8 mouse cellular contexts compared by ENCODE assay signal in the genomic region with DNA sequence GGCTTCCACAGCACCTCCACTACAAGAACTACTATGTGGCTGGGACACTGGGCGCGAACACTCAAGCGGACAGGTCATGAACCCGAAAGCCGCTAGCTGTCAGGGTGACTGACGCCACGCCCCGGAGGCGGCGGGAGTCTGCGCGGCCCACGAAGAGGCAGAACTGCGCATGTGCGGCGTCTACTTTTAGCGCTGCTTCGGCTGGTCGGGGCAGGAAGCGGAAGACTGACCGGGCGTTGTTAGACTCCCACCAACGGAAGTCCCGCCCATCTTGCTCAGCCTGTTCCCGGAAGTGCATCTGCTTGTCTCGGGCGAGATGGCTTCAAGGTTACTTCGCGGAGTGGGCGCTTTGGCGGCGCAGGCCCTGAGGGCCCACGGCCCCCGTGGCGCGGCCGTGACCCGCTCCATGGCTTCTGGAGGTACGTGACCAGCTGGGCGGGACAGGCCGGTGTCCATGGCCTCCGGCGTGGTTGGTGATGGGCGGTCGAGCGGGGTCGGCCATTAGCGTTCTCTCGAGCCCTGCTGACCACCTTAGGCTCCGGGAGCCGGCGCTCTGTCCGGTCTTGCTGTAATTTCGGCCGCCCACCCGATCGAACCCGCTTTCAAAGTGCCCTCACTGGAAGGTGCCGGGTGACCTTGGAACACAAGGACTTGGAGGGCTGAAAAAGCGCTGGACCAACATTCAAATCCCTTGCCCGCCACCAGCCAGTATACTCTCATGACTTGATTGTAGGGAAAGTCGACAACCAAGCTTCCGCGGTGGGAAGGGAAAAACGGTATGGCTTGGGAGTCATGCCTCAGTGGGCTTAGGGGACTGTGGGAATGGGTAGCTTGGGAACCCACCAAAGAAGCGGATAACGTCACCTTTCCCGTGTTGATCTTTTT. TPM values are rescaled to one million over a fixed set of nuclear protein-coding genes. Genes with fewer than 3 reads are reported as not detected.
A peak's percentile ranks its signal among the peaks of the same experiment; 100 is the strongest.
DNase-seq lines count a peak whose midpoint lies in the region; ATAC-seq and TF ChIP-seq lines count a peak whose summit lies in the region.

Gene Cox5b, plus strand, starts transcription at position 179 of the 885 bp plus-strand sequence.

- WGBS in hindbrain, embryonic 10.5 days: 1% methylated on average over 68 of the region's 68 CpGs
- WGBS in lung, postnatal 0 days: 1% methylated on average over 66 of the region's 68 CpGs

- H3K4me1 ChIP-seq in hindbrain, embryonic 10.5 days (replicated peaks): peaks cover 16% of the 10 kb centered on the region
- H3K4me1 ChIP-seq in lung, postnatal 0 days (ENCODE audit: insufficient read depth, low read depth, low read length): peaks cover 4% of the 10 kb centered on the region; the same call in 1 of the 2 replicates

- peaks cover 28% of the 10 kb centered on the region for H3K36me3 ChIP-seq in hindbrain, embryonic 10.5 days
- H3K36me3 ChIP-seq in lung, postnatal 0 days (ENCODE audit: insufficient read depth, low read length): no peaks in the 10 kb centered on the region

- peak; percentile 94 for ATAC-seq in frontal cortex, adult (ENCODE audit: low TSS enrichment)
- ATAC-seq in lung, postnatal 0 days: peak; percentile 99

- no peak for TF ChIP-seq EP300 in lung, postnatal 0 days (IDR thresholded peaks at IDR 0.05)

- peak within 1 kb of the TSS; percentile 77 for H3K4me2 ChIP-seq in lung, postnatal 0 days (replicated peaks; ENCODE audit: low read depth, low read length)

- peak within 1 kb of the TSS; percentile 75 for H3K9ac ChIP-seq in lung, postnatal 0 days (replicated peaks; ENCODE audit: low read depth)

- no peak for TF ChIP-seq CTCF in lung, postnatal 0 days (IDR thresholded peaks at IDR 0.05)

- H3K27me3 ChIP-seq in hindbrain, embryonic 10.5 days (ENCODE audit: insufficient read depth, poor library complexity, severe bottlenecking): no peaks in the 10 kb centered on the region
- H3K27me3 ChIP-seq in lung, postnatal 0 days (replicated peaks; ENCODE audit: insufficient read depth, low read length): no peaks in the 10 kb centered on the region

- H3K9me3 ChIP-seq in hindbrain, embryonic 10.5 days: no peaks in the 10 kb centered on the region
- no peaks in the 10 kb centered on the region for H3K9me3 ChIP-seq in lung, postnatal 0 days (ENCODE audit: low read length)

- peak; percentile 99 for DNase-seq in MN1 (ENCODE audit: low spot score)
- DNase-seq in cerebellum, adult 9-10 months: peak; percentile 97
- peak; percentile 99 for DNase-seq in hindbrain, embryonic 10.5 days (ENCODE audit: low spot score)
- DNase-seq in layer of hippocampus, adult 9-11 months: peak; percentile 97
- peak; percentile 99 for DNase-seq in lung, postnatal 0 days (ENCODE audit: low spot score)
- peak; percentile 89 for DNase-seq in ovary, postnatal 14 days (ENCODE audit: low spot score)
- DNase-seq in thymus, postnatal 14 days: peak; percentile 97

- peak within 1 kb of the TSS; percentile 89 for H3K27ac ChIP-seq in hindbrain, embryonic 10.5 days
- H3K27ac ChIP-seq in lung, postnatal 0 days (ENCODE audit: low read length): no peak within 1 kb of the TSS

- H3K4me3 ChIP-seq in hindbrain, embryonic 10.5 days: peak within 1 kb of the TSS; percentile 95
- peak within 1 kb of the TSS; percentile 68 for H3K4me3 ChIP-seq in lung, postnatal 0 days (ENCODE audit: low read depth, low read length)

RNA-seq across cellular contexts. Expression of gene Cox5b, which starts in this region (rescaled TPM):
- polyA plus RNA-seq in hindbrain, embryonic 10.5 days (2016; fragmentation: Nextera tagmentation; extraction: Ambion mirVana): 566 and 596 TPM in 2 replicates
- polyA plus RNA-seq in lung, postnatal 0 days (2015; fragmentation: Nextera tagmentation; extraction: Ambion mirVana): 408 and 474 TPM in 2 replicates
